Mouse (Mus musculus) thymus, adult 2 months (tissue): ENCODE results near the gene 4933402N03Rik.

Experiments used
- CTCF ChIP-seq: fragments of 200-500 bp; IDR thresholded peaks from 2 replicates; pipeline ENCODE4 v1.5.1; 2012; ENCODE audit warnings: mild to moderate bottlenecking, control low read depth, low read length, moderate library complexity, borderline replicate concordance; ENCODE audit not compliant: control insufficient read depth, poor library complexity, insufficient read depth; ENCODE audit errors: extremely low read depth
- POLR2A ChIP-seq: fragments of 200-500 bp; IDR thresholded peaks from 2 replicates; pipeline ENCODE4 v1.6.1; 2012; ENCODE audit warnings: mild to moderate bottlenecking, low read length, control low read depth, moderate library complexity; ENCODE audit not compliant: control insufficient read depth, poor library complexity, insufficient read depth; ENCODE audit errors: extremely low read depth

- TF ChIP-seq POLR2A (no peak), CTCF (no peak)
Measured at GRCm38 (mm10) chr7:131153044-131153443, 6.9 kb upstream of the 4933402N03Rik start.
